Mouse (Mus musculus): ENCODE data around the gene Dgcr2.

DNA sequence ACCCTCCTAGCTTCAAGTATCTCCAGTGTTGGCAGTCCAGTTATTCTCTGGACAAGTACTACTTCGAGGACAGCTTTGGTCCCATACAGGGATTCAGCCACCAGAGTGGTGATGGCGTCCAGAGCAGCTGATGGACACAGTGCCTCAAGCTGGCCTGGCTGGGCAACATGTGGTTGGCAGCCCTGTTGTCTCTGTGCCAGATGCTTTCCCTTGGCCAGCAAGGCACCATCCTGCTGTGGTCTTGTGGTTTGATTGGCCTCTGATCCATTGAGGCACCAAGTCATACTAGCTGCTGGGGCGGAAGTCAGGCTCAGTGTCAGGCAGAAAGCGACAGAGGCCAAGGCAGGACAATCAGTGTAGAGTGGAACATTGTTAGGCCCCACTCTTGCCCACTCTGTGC lies 89.2 kb downstream of the Dgcr2 start:
- TF ChIP-seq POLR2A (IDR thresholded peaks at IDR 0.05; ENCODE audit: borderline replicate concordance, low read depth, low read length) (no peak), CTCF (IDR thresholded peaks at IDR 0.05; ENCODE audit: low read depth, low read length) (no peak)

Measured in bone marrow macrophage, adult 2 months (primary cell).